Mouse (Mus musculus) embryo, embryonic 10 days (tissue): ENCODE data around the gene Foxs1.

Experiments
- DNase-seq: peaks from one replicate; pipeline ENCODE4 v3.0.0-alpha.2; 2015; ENCODE audit warnings: low spot score

Gene Foxs1

DNA sequence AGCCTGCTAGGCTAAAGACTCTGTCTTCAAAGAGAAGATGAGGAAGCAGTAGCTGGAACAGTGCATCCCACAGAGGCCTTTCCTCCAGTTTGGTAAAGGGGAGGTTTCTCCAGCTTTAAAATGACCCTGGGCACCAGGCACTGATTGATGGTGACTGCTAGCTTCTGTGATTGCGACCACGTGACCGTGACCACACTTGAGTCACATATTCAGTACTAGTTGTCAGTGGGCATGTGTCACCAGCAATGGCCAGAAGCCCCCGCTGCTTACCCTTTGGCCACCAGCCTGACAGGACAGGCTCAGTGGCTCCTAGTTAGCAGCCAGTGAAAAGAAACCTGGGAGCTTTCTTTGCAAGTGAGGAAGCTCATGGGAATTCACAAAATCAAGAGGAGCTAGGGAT lies 29.4 kb downstream of the Foxs1 start:
- DNase-seq = no peak

DNA sequence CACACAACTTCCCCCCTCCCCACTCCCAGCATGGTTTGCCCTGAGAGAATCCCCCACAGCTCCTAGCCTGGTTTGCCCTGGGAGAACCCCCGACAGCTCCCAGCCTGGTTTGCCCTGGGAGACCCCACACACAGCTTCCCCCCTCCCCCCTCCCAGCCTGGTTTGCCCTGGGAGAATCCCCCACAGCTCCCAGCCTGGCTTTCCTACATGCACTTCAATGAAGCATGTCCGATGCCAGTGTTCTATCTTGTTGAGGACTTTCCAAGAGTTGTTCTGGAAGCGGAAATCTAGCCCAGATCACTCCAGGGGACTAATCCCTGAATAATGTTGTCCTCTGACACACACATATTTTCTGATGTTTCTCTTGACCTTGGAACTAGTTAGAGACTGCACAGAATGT lies 30.4 kb downstream of the Foxs1 start:
- no peak for DNase-seq

DNA sequence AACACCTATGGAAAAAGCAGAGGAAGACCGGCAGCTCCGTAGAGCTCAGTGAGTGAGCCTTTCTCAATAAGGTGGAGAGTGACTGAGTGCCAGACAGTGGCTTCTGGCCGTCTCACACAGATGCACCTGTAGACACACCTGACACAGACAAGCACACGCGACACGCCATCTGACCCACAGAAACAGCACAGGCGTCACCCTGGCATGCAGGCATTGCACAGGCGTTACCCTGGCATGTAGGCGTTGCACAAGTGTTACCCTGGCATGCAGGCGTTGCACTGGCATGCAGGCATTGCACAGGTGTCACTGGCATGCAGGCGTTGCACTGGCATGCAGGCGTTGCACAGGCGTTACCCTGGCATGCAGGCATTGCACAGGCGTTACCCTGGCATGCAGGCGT lies 31.7 kb downstream of the Foxs1 start:
- DNase-seq = no peak

DNA sequence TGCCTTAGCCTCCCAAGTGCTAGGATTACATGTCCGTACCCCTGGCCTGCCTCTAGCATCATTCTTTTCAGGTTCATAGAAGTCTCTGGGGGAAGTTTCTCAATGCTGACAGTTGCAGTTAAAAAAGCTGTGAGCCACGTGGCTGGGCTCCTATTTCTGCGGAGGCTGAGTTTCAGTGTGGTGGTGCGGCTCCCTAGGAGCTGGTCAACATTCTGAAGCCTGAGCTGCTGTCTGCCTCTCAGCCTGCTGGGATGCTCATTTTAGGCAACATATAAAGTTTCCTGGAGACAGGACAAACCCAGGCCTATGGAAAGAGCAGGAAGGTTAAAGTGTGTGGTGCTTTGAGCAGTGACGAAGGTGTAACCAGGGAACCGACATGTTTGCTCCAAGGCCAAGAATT lies 34.0 kb downstream of the Foxs1 start:
- DNase-seq = no peak

DNA sequence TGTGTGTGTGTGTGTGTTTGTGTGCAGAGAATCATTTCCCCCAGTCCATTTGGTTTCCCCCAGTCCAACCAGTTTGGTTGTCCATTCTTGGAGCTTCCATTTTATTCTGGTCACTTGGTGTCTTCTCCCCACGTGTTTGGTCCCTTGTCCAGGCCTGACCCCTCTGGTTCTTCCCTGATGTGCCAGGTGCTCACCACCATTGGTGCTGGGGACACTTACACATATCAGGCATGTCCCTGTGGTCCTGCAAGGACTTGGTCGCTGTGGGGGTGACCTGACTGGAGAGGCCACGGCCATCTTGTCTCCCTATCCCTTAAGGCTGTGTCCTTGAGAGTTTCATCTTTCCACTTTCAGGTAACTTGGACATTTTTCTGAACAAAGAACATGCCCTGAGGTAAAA lies 36.1 kb downstream of the Foxs1 start:
- DNase-seq = no peak

DNA sequence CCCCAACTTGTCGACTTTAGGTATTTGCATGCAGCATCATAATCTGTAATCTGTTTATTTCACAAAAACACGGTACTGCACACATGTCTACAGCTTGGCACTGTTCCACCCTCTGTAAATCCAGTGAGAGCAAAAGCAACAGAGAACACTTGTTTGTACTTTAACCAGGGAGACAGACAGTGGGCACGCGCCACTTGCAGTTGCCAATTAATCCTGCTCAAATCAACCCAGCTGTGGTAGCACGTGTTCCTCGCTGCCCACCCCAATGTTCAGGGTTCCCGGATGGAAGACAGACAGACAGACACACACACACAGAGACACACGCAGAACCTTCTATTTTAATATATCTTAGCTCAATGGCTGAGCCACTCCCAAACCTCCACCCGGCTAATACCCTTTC lies 37.2 kb downstream of the Foxs1 start:
- no peak for DNase-seq

DNA sequence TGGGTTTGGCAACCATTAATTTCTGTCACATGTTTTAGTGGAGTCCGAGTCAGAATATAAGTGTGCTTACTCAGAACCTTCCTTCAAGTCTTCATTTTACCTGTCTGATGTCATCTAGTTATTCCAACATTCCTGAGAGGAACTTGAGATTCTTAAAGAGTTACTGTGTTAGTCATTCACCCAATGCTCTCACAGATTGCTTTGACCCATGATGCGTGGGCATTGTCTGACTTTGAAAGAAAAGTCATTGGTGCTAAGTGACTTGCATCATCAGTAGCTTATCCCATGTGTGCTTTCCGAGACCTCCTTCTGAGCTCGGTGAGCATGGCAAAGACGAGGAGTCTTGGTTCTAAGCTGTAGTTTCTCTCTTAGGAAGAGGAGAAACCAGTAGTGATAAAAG lies 44.2 kb downstream of the Foxs1 start:
- no peak for DNase-seq

DNA sequence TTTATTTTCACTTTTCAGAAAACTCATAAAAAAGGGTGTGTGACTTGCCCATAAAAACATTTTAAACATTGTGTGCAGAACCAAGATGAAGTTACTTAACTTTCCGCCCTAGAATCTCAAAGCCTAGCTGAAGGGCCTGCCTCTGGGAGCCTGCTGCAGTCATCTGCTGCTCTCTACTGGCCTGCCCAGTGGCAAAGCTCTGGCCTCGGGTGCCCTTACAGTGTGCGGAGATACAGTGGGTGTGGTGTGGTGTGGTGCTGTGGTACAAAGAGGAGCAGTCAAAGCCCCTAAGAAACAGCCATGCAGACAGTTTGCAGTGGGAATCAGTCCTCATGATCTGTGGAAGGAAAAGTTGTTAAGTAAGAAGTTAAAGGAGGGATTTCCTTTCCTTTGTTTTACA lies 45.8 kb downstream of the Foxs1 start:
- DNase-seq = no peak

DNA sequence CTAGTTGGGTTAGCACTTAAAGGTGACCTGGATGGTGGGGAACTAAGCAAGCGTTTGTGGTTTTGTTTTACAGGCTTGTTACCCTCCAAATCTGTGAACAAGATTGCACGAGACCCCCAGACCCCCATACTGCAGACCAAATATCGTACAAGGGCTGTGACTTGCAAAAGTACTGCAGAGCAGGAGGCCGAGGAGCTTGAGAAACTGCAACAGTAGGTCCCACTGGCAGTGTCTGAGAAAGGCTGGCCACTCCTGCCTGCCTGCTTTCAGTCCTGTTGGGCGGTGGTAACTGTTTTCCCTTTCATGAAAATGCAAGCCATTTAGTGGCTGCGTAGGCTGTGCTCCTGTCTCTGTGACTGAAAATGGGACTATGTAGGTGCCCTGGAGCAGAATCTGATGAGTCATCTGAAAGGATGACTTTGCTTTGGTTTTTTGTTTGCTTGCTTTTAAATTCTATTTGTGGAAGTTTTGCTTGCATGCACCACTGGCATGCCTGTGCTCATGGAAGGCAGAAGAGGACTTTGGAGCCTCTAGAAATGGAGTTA lies 48.8 kb downstream of the Foxs1 start:
- DNase-seq = no peak
